Mouse (Mus musculus) right cerebral cortex, postnatal 10 days (tissue): ENCODE data around the gene Hoxb6.

Source experiments
- DNase-seq, 2 experiments: peaks; one replicate each; pipeline ENCODE4 v3.0.0; 2021; ENCODE audit warnings: low spot score in 2 of 2

Hoxb6 gene

GRCm38 (mm10) chr11:96336597-96336996 is 44.3 kb downstream of the Hoxb6 start:
- no peak for DNase-seq

- DNase-seq, result no peak
These were observed 44.8 kb downstream of the Hoxb6 start for GRCm38 (mm10) chr11:96337026-96337425.

GRCm38 (mm10) chr11:96338957-96339855 is 46.9 kb downstream of the Hoxb6 start:
- no peak for DNase-seq

GRCm38 (mm10) chr11:96340698-96341365 is 48.6 kb downstream of the Hoxb6 start:
- DNase-seq, result no peak

- no peak for DNase-seq
These were observed 49.7 kb downstream of the Hoxb6 start for GRCm38 (mm10) chr11:96341701-96342575.

- no peak for DNase-seq
These were observed 50.3 kb downstream of the Hoxb6 start for GRCm38 (mm10) chr11:96342576-96342930.

GRCm38 (mm10) chr11:96343206-96343745 is 51.0 kb downstream of the Hoxb6 start:
- no peak for DNase-seq

GRCm38 (mm10) chr11:96344061-96344877 is 52.0 kb downstream of the Hoxb6 start:
- no peak for DNase-seq

GRCm38 (mm10) chr11:96344878-96345159 is 52.5 kb downstream of the Hoxb6 start:
- no peak for DNase-seq

- DNase-seq, result no peak
These were observed 53.1 kb downstream of the Hoxb6 start for GRCm38 (mm10) chr11:96345220-96345892.

GRCm38 (mm10) chr11:96345893-96346806 is 53.9 kb downstream of the Hoxb6 start:
- no peak for DNase-seq

GRCm38 (mm10) chr11:96346916-96347520 is 54.7 kb downstream of the Hoxb6 start:
- DNase-seq, result no peak

GRCm38 (mm10) chr11:96347717-96348116 is 55.4 kb downstream of the Hoxb6 start:
- no peak for DNase-seq

- no peak for DNase-seq
These were observed 56.1 kb downstream of the Hoxb6 start for GRCm38 (mm10) chr11:96348141-96348928.

GRCm38 (mm10) chr11:96348988-96349387 is 56.7 kb downstream of the Hoxb6 start:
- no peak for DNase-seq

GRCm38 (mm10) chr11:96349491-96350340 is 57.4 kb downstream of the Hoxb6 start:
- DNase-seq, result no peak

- DNase-seq, result no peak
These were observed 58.0 kb downstream of the Hoxb6 start, which contains the start of gene Hoxb2 for GRCm38 (mm10) chr11:96350341-96350624. TSS of gene Hoxb2 (plus strand) at chr11:96350525.
